20 mouse cellular contexts compared by ENCODE assay signal in genomic region chr1:153997201-153998181, GRCm38 (mm10).
A peak's percentile ranks its signal among the peaks of the same experiment; 100 is the strongest.
DNase-seq lines count a peak whose midpoint lies in the region; ATAC-seq and TF ChIP-seq lines count a peak whose summit lies in the region.
"Had no signal": no experiment of that assay in that cellular context is flagged by ENCODE, and none has a peak within 500 bp of the region (broad histone marks: within the 10 kb centered on the region; RNA-seq: fewer than 3 reads in every experiment).

No protein-coding gene starts in this region.

- peak; percentile 7 to 17 for DNase-seq in cerebellum, adult 18-20 months
- no peak for DNase-seq in cerebellum, postnatal 14 days
- peak in 1 of 2 experiments; percentile 25 for DNase-seq in layer of hippocampus, adult 2 months (ENCODE audit: low spot score in 2 of 2)
- DNase-seq in layer of hippocampus, postnatal 14 days (ENCODE audit: low spot score in 2 of 2) = no peak
- no peak for DNase-seq in neural tube, embryonic 10.5 days (ENCODE audit: extremely low spot score, low spot score)
- DNase-seq in layer of hippocampus, postnatal 36 days = peak; percentile 16 to 29
- no peak for DNase-seq in forebrain, embryonic 14.5 days (ENCODE audit: low spot score)
- DNase-seq: adrenal gland, postnatal 10 days; embryo, embryonic 11 days; gastrocnemius, postnatal 36 days; heart, postnatal 14 days; kidney, adult 11 months; kidney, postnatal 14 days; right cerebral cortex, postnatal 25 days had no signal

- H3K36me3 ChIP-seq in neural tube, embryonic 12.5 days = no peaks in the 10 kb centered on the region
- H3K36me3 ChIP-seq in forebrain, embryonic 14.5 days (ENCODE audit: control insufficient read depth, insufficient read depth, low read length) = no peaks in the 10 kb centered on the region
- H3K36me3 ChIP-seq: forebrain, embryonic 12.5 days; midbrain, embryonic 15.5 days had no signal

- H3K4me2 ChIP-seq in neural tube, embryonic 12.5 days (replicated peaks) = no peak overlapping the region
- no peak overlapping the region for H3K4me2 ChIP-seq in forebrain, embryonic 14.5 days (ENCODE audit: low read length)
- H3K4me2 ChIP-seq: forebrain, embryonic 12.5 days; heart, embryonic 11.5 days; midbrain, embryonic 15.5 days had no signal

- WGBS in neural tube, embryonic 12.5 days = 28% methylated on average over 15 of the region's 15 CpGs
- WGBS in forebrain, embryonic 14.5 days = 78% methylated on average over 15 of the region's 15 CpGs

- TF ChIP-seq CTCF in layer of hippocampus, adult 2 months (conservative IDR thresholded peaks at IDR 0.05) = no peak

- no peak overlapping the region for H3K9ac ChIP-seq in neural tube, embryonic 12.5 days
- no peak overlapping the region for H3K9ac ChIP-seq in forebrain, embryonic 14.5 days (ENCODE audit: low read length)
- H3K9ac ChIP-seq: forebrain, embryonic 12.5 days; midbrain, embryonic 15.5 days had no signal

- ATAC-seq in neural tube, embryonic 12.5 days (ENCODE audit: low FRiP score, low read depth) = 0 out of 2 replicates have a peak, but pooled peaks have one; percentile 25
- no peak for ATAC-seq in forebrain, embryonic 14.5 days
- ATAC-seq: hindbrain, postnatal 0 days; midbrain, embryonic 15.5 days had no signal

- peaks cover 11% of the 10 kb centered on the region; the same call in 1 of the 2 replicates for H3K4me1 ChIP-seq in neural tube, embryonic 12.5 days
- H3K4me1 ChIP-seq in forebrain, embryonic 14.5 days (ENCODE audit: control insufficient read depth, insufficient read depth, low read length) = no peaks in the 10 kb centered on the region
- H3K4me1 ChIP-seq: midbrain, embryonic 15.5 days had no signal

- H3K27ac ChIP-seq in layer of hippocampus, adult 2 months = peak overlapping the region; percentile 32; the same call in 1 of the 2 replicates
- H3K27ac ChIP-seq in neural tube, embryonic 12.5 days = no peak overlapping the region
- no peak overlapping the region for H3K27ac ChIP-seq in forebrain, embryonic 14.5 days (ENCODE audit: low read depth, low read length)
- H3K27ac ChIP-seq: forebrain, embryonic 12.5 days; hindbrain, postnatal 0 days; midbrain, embryonic 15.5 days had no signal

- no peak overlapping the region for H3K4me3 ChIP-seq in layer of hippocampus, adult 2 months
- H3K4me3 ChIP-seq in neural tube, embryonic 12.5 days = no peak overlapping the region
- H3K4me3 ChIP-seq in forebrain, embryonic 14.5 days (ENCODE audit: low read depth, low read length) = no peak overlapping the region
- H3K4me3 ChIP-seq: forebrain, embryonic 12.5 days; midbrain, embryonic 15.5 days had no signal

- 0 out of 2 replicates have a peak, but pooled peaks cover 3% of the 10 kb centered on the region for H3K9me3 ChIP-seq in neural tube, embryonic 12.5 days
- peaks cover 4% of the 10 kb centered on the region; the same call in 1 of the 2 replicates for H3K9me3 ChIP-seq in forebrain, embryonic 14.5 days (replicated peaks; ENCODE audit: control insufficient read depth, low read length)
- H3K9me3 ChIP-seq: midbrain, embryonic 15.5 days had no signal

- no peaks in the 10 kb centered on the region for H3K27me3 ChIP-seq in neural tube, embryonic 12.5 days (replicated peaks)
- H3K27me3 ChIP-seq in forebrain, embryonic 14.5 days (replicated peaks; ENCODE audit: control insufficient read depth, insufficient read depth, low read length) = no peaks in the 10 kb centered on the region
- H3K27me3 ChIP-seq: CH12.LX; forebrain, embryonic 12.5 days; midbrain, embryonic 15.5 days had no signal

Comparison
In these comparisons a context has a peak if more than half of its experiments do, and no peak if none do; other contexts are left out.
1. DNase-seq: peak in cerebellum, adult 18-20 months (2 of 2) and layer of hippocampus, postnatal 36 days (2 of 2); none in cerebellum, postnatal 14 days (0 of 2), layer of hippocampus, postnatal 14 days (0 of 2), neural tube, embryonic 10.5 days (single experiment) and forebrain, embryonic 14.5 days (single experiment).